Mouse (Mus musculus) bone marrow macrophage, adult 2 months (primary cell): Measurements from ENCODE around the gene Zfp568.

Experiments
- CTCF ChIP-seq: IDR thresholded peaks from 2 replicates; pipeline ENCODE4 v1.5.1; 2012; ENCODE audit warnings: low read depth, mild to moderate bottlenecking, low read length, moderate library complexity
- POLR2A ChIP-seq: IDR thresholded peaks from 2 replicates; pipeline ENCODE4 v1.6.1; 2012; ENCODE audit warnings: mild to moderate bottlenecking, low read depth, low read length, borderline replicate concordance

- TF ChIP-seq CTCF, result no peak
- TF ChIP-seq POLR2A, result no peak
Observed at GRCm38 (mm10) chr7:29958125-29958724, 25.5 kb upstream of the Zfp568 start.
